Mouse (Mus musculus) kidney, postnatal 14 days (tissue): ENCODE measurements around the gene Tex14.
"Not testable (repeated sequence)": the region's sequence is repeated elsewhere in the genome, so short reads cannot be mapped to it uniquely, and the experiment has no call there.

Source experiments
- DNase-seq: peaks from one replicate; pipeline ENCODE4 v3.0.0; 2022; ENCODE audit warnings: mixed read lengths

Tex14 gene

GRCm38 (mm10) chr11:87472058-87472457 is 67.2 kb downstream of the Tex14 start:
- not testable (repeated sequence) for DNase-seq

GRCm38 (mm10) chr11:87479172-87479571 is 74.3 kb downstream of the Tex14 start:
- DNase-seq, result not testable (repeated sequence)

GRCm38 (mm10) chr11:87483796-87484326 is 79.0 kb downstream of the Tex14 start:
- DNase-seq, result no peak

- DNase-seq, result no peak
Observed at GRCm38 (mm10) chr11:87488948-87489347, 84.1 kb downstream of the Tex14 start.

GRCm38 (mm10) chr11:87504690-87505214 is 99.9 kb downstream of the Tex14 start:
- peak; percentile 24 for DNase-seq

- DNase-seq, result no peak
Observed at GRCm38 (mm10) chr11:87506502-87506901, 101.6 kb downstream of the Tex14 start.

- no peak for DNase-seq
Observed at GRCm38 (mm10) chr11:87507043-87507442, 102.2 kb downstream of the Tex14 start.

- peak; percentile 36 for DNase-seq
Observed at GRCm38 (mm10) chr11:87519260-87519659, 114.4 kb downstream of the Tex14 start.

GRCm38 (mm10) chr11:87523466-87523865 is 118.6 kb downstream of the Tex14 start:
- DNase-seq, result no peak

- no peak for DNase-seq
Observed at GRCm38 (mm10) chr11:87523967-87524366, 119.1 kb downstream of the Tex14 start.

- DNase-seq, result no peak
Observed at GRCm38 (mm10) chr11:87524780-87525179, 119.9 kb downstream of the Tex14 start.

- DNase-seq, result no peak
Observed at GRCm38 (mm10) chr11:87527364-87527763, 122.5 kb downstream of the Tex14 start.

GRCm38 (mm10) chr11:87527990-87528389 is 123.1 kb downstream of the Tex14 start:
- DNase-seq, result no peak

- DNase-seq, result no peak
Observed at GRCm38 (mm10) chr11:87531695-87532094, 126.8 kb downstream of the Tex14 start.

- no peak for DNase-seq
Observed at GRCm38 (mm10) chr11:87542285-87542684, 137.4 kb downstream of the Tex14 start.

- no peak for DNase-seq
Observed at GRCm38 (mm10) chr11:87542906-87543305, 138.0 kb downstream of the Tex14 start.

GRCm38 (mm10) chr11:87553342-87553741 is 148.5 kb downstream of the Tex14 start:
- no peak for DNase-seq

GRCm38 (mm10) chr11:87554386-87554785 is 149.5 kb downstream of the Tex14 start:
- no peak for DNase-seq

- DNase-seq, result no peak
Observed at GRCm38 (mm10) chr11:87555106-87555703, 150.3 kb downstream of the Tex14 start.

- DNase-seq, result no peak
Observed at GRCm38 (mm10) chr11:87561208-87561607, 156.3 kb downstream of the Tex14 start.

- DNase-seq, result no peak
Observed at GRCm38 (mm10) chr11:87566501-87566900, 161.6 kb downstream of the Tex14 start, which contains the start of gene Gm11492. Gene Gm11492, plus strand, starts transcription at chr11:87566653.

- no peak for DNase-seq
Observed at GRCm38 (mm10) chr11:87568255-87568953, 163.5 kb downstream of the Tex14 start, which contains the start of gene Sept4. Gene Sept4, plus strand, starts transcription at chr11:87568903.

GRCm38 (mm10) chr11:87570743-87571142 is 165.9 kb downstream of the Tex14 start:
- no peak for DNase-seq
